Mouse (Mus musculus): ENCODE results near the gene Zc3h7b.

The Zc3h7b gene

DNA sequence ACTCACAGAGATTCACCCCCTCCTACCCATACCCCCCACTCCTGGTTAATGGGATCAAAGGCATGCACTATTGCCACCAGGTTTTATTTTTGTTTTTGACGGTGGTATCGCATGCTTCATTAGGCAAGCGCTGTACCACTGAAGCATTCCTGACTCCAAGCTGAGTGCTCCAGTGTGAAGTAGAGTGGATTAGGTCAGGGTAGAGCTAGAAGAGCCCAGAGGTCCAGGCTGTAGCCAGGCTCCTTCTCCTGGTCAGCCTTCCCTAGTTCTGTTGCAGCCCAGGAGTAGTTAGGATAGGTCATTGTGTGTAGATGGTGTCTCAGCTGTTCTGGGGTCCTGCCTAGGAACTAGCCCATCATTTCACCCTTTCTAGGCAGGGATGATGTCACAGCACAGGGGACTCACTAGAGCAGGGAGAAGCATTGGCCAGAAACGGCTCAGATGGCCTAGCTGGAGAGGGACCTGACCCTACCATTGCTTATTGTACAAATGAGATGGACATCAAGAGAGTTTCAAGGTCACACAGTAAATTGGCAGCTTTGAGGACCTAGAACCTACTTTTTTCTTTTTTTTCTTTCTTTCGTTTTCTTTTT, 100.3 kb downstream of the Zc3h7b start:
- no peak for DNase-seq (ENCODE audit: low spot score in 2 of 2)

DNA sequence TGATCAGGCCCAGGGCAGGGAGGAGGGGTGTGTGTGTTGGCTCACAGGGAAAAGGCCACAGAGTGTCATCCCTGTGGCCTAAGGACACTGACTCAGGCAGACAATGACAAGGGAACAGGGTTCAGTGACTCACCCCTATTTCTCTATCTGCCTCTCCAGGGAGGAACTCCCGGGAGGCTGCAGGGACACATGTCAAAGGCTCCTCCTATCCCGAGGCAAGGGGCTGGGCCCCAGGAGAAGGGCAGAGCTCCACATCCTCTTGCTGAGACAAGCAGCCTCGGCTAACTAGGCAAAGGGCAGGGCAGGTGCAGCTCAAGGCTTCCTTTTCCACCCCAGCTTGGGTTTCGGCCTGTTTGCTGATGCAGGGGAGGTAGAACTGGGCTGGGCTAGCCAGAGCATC, 100.9 kb downstream of the Zc3h7b start:
- DNase-seq (ENCODE audit: low spot score in 2 of 2), result no peak

All from left cerebral cortex, adult 9 months (tissue).